ENCODE assay signal across 13 mouse cellular contexts in genomic region chr7:27577589-27577988, GRCm38 (mm10). TPM values are rescaled to one million over a fixed set of nuclear protein-coding genes. Genes with fewer than 3 reads are reported as not detected.
"Had no signal": no experiment of that assay in that cellular context is flagged by ENCODE, and none has a peak within 500 bp of the region (broad histone marks: within the 10 kb centered on the region; RNA-seq: fewer than 3 reads in every experiment).

No protein-coding gene starts in this region.

- H3K9ac ChIP-seq: limb, embryonic 13.5 days; liver, embryonic 15.5 days; lung, embryonic 15.5 days; midbrain, embryonic 13.5 days; neural tube, embryonic 12.5 days had no signal

- H3K4me2 ChIP-seq: limb, embryonic 13.5 days; liver, embryonic 15.5 days; lung, embryonic 15.5 days; midbrain, embryonic 13.5 days; neural tube, embryonic 12.5 days had no signal

- DNase-seq: layer of hippocampus, adult 9-11 months; layer of hippocampus, postnatal 36 days had no signal

- H3K9me3 ChIP-seq: limb, embryonic 13.5 days; liver, embryonic 15.5 days; lung, embryonic 15.5 days; megakaryocyte, embryonic 14.5 days; midbrain, embryonic 13.5 days; neural tube, embryonic 12.5 days had no signal

- H3K4me1 ChIP-seq: limb, embryonic 13.5 days; liver, embryonic 15.5 days; lung, embryonic 15.5 days; midbrain, embryonic 13.5 days; neural tube, embryonic 12.5 days had no signal

- ATAC-seq: midbrain, embryonic 13.5 days had no signal

- H3K27me3 ChIP-seq: limb, embryonic 13.5 days; liver, embryonic 15.5 days; lung, embryonic 15.5 days; megakaryocyte, embryonic 14.5 days; midbrain, embryonic 13.5 days; neural tube, embryonic 12.5 days had no signal

- H3K27ac ChIP-seq: kidney, postnatal 0 days; limb, embryonic 13.5 days; liver, embryonic 15.5 days; lung, embryonic 15.5 days; midbrain, embryonic 13.5 days; neural tube, embryonic 12.5 days had no signal

- H3K4me3 ChIP-seq: limb, embryonic 13.5 days; liver, embryonic 15.5 days; lung, embryonic 15.5 days; megakaryocyte, embryonic 14.5 days; midbrain, embryonic 13.5 days; myocyte; neural tube, embryonic 12.5 days had no signal

RNA-seq across cellular contexts. Expression of gene Hipk4, which starts 54.5 kb away (rescaled TPM):
- total RNA-seq: layer of hippocampus, adult 18-20 months; layer of hippocampus, postnatal 36 days; liver, adult 2 months; neutrophil, adult 5-6 weeks had no signal
- polyA plus RNA-seq: liver, adult 2 months had no signal
